Mouse (Mus musculus) olfactory bulb, adult 2 months (tissue): ENCODE results near the gene Ap3b1. TPM values are rescaled to one million over a fixed set of nuclear protein-coding genes. Genes with fewer than 3 reads are reported as not detected.

Experiments
- H3K27ac ChIP-seq: fragments of 200-500 bp; 2 replicates; pipeline ENCODE4 v1.5.1; 2012; ENCODE audit warnings: low read depth, low read length; ENCODE audit not compliant: insufficient read depth
- H3K4me1 ChIP-seq: fragments of 200-500 bp; 2 replicates; pipeline ENCODE4 v1.6.1; 2012; ENCODE audit warnings: low read length; ENCODE audit not compliant: control insufficient read depth, insufficient read depth
- H3K4me3 ChIP-seq: fragments of 200-500 bp; 2 replicates; pipeline ENCODE4 v1.5.1; 2012; ENCODE audit warnings: mild to moderate bottlenecking, low read depth, low read length, moderate library complexity; ENCODE audit not compliant: insufficient read depth
- CTCF ChIP-seq: fragments of 200-500 bp; IDR thresholded peaks from 2 replicates; pipeline ENCODE4 v1.5.1; 2012; ENCODE audit warnings: low read depth, mild to moderate bottlenecking, low read length, moderate library complexity; ENCODE audit not compliant: insufficient read depth
- POLR2A ChIP-seq: fragments of 200-500 bp; IDR thresholded peaks from 2 replicates; pipeline ENCODE4 v1.6.1; 2012; ENCODE audit warnings: mild to moderate bottlenecking, low read depth, low read length, moderate library complexity; ENCODE audit not compliant: insufficient read depth
- WGBS: fragments of 180-500 bp; shearing (Covaris S2); methylation state at CpG from one replicate; pipeline ENCODE4 v1.1.7; 2018; 5-methylcytosine and 5-hydroxymethylcytosine counted together
- polyA plus RNA-seq: library from polyadenylated mRNA; stranded (reverse); fragments of >200 nt; gene quantifications from 2 replicates; pipeline ENCODE4 v1.2.4, GENCODE M21; 2012; ENCODE audit warnings: low replicate concordance; ENCODE audit not compliant: missing spikeins, insufficient read depth, insufficient read length

Gene Ap3b1
- polyA plus RNA-seq, 1 experiment: not detected

GRCm38 (mm10) chr13:94533516-94533915 is 174.8 kb downstream of the Ap3b1 start:
- TF ChIP-seq POLR2A: no peak
- TF ChIP-seq CTCF: no peak
- no peak overlapping the region for H3K27ac ChIP-seq
- WGBS: 94% methylated on average over 8 of the region's 8 CpGs
- H3K4me1 ChIP-seq: no peaks in the 10 kb centered on the region
- no peak overlapping the region for H3K4me3 ChIP-seq

GRCm38 (mm10) chr13:94537336-94537735 is 178.6 kb downstream of the Ap3b1 start:
- TF ChIP-seq CTCF (no peak), POLR2A (no peak)
- no peak overlapping the region for H3K27ac ChIP-seq
- H3K4me1 ChIP-seq: no peaks in the 10 kb centered on the region
- no peak overlapping the region for H3K4me3 ChIP-seq
- WGBS: 92% methylated on average over 4 of the region's 4 CpGs

- TF ChIP-seq POLR2A (no peak), CTCF (no peak)
- no peak overlapping the region for H3K27ac ChIP-seq
- WGBS: 76% methylated on average over 10 of the region's 10 CpGs
- no peak overlapping the region for H3K4me3 ChIP-seq
- no peaks in the 10 kb centered on the region for H3K4me1 ChIP-seq
Observed at GRCm38 (mm10) chr13:94539851-94540646, 181.3 kb downstream of the Ap3b1 start.

- Histone ChIP-seq H3K27ac (no peak overlapping the region), H3K4me3 (no peak overlapping the region), H3K4me1 (no peaks in the 10 kb centered on the region)
- 95% methylated on average over 7 of the region's 7 CpGs for WGBS
- TF ChIP-seq CTCF: no peak
- no peak for TF ChIP-seq POLR2A
Observed at GRCm38 (mm10) chr13:94542061-94542460, 183.3 kb downstream of the Ap3b1 start.

GRCm38 (mm10) chr13:94544211-94544610 is 185.5 kb downstream of the Ap3b1 start:
- Histone ChIP-seq H3K4me1 (no peaks in the 10 kb centered on the region; the same call in 1 of the 2 replicates), H3K4me3 (no peak overlapping the region), H3K27ac (no peak overlapping the region)
- no peak for TF ChIP-seq CTCF
- TF ChIP-seq POLR2A: no peak
- 76% methylated on average over 12 of the region's 12 CpGs for WGBS

GRCm38 (mm10) chr13:94545739-94546138 is 187.0 kb downstream of the Ap3b1 start:
- Histone ChIP-seq H3K4me1 (peaks cover 2% of the 10 kb centered on the region; the same call in 1 of the 2 replicates), H3K27ac (no peak overlapping the region), H3K4me3 (no peak overlapping the region)
- WGBS: 51% methylated on average over 4 of the region's 4 CpGs
- no peak for TF ChIP-seq CTCF
- no peak for TF ChIP-seq POLR2A

GRCm38 (mm10) chr13:94546246-94546645 is 187.5 kb downstream of the Ap3b1 start:
- Histone ChIP-seq H3K4me3 (no peak overlapping the region), H3K4me1 (peaks cover 2% of the 10 kb centered on the region; the same call in 1 of the 2 replicates), H3K27ac (no peak overlapping the region)
- 65% methylated on average over 11 of the region's 11 CpGs for WGBS
- TF ChIP-seq CTCF (no peak), POLR2A (no peak)

GRCm38 (mm10) chr13:94549580-94549979 is 190.8 kb downstream of the Ap3b1 start:
- no peak overlapping the region for H3K27ac ChIP-seq
- WGBS: 54% methylated on average over 3 of the region's 3 CpGs
- H3K4me1 ChIP-seq: peaks cover 2% of the 10 kb centered on the region; the same call in 1 of the 2 replicates
- TF ChIP-seq POLR2A: no peak
- TF ChIP-seq CTCF: no peak
- H3K4me3 ChIP-seq: no peak overlapping the region

- H3K27ac ChIP-seq: no peak overlapping the region
- H3K4me1 ChIP-seq: peaks cover 2% of the 10 kb centered on the region; the same call in 1 of the 2 replicates
- TF ChIP-seq CTCF (no peak), POLR2A (no peak)
- H3K4me3 ChIP-seq: no peak overlapping the region
- 51% methylated on average over 4 of the region's 4 CpGs for WGBS
Observed at GRCm38 (mm10) chr13:94550037-94550436, 191.3 kb downstream of the Ap3b1 start.
